7 mouse cellular contexts compared by ENCODE assay signal in genomic region chr14:21903562-21904497, GRCm38 (mm10). TPM values are rescaled to one million over a fixed set of nuclear protein-coding genes. Genes with fewer than 3 reads are reported as not detected.
DNase-seq lines count a peak whose midpoint lies in the region.

No protein-coding gene starts in this region.

- H3K9me3 ChIP-seq in embryonic facial prominence, embryonic 10.5 days: no peaks in the 10 kb centered on the region

- intact Hi-C loops in heart, postnatal 10 days (cut with DNase I): loop anchor here (1.0 kb wide), 1 partner anchor 77 kb away; no protein-coding TSS in a partner anchor

- H3K4me3 ChIP-seq in embryonic facial prominence, embryonic 10.5 days: peak overlapping the region; percentile 19; the same call in 1 of the 2 replicates

- H3K36me3 ChIP-seq in embryonic facial prominence, embryonic 10.5 days (replicated peaks): no peaks in the 10 kb centered on the region

- WGBS in embryonic facial prominence, embryonic 10.5 days: 39% methylated on average over 23 of the region's 23 CpGs

- DNase-seq in adrenal gland, postnatal 10 days: peak; percentile 85
- peak; percentile 78 for DNase-seq in embryonic facial prominence, embryonic 10.5 days (ENCODE audit: low spot score)
- peak; percentile 35 to 41 for DNase-seq in heart, postnatal 10 days
- peak; percentile 28 to 45 for DNase-seq in kidney, postnatal 25 days
- DNase-seq in mesoderm, embryonic 11.5 days (ENCODE audit: low read depth, low spot score): peak; percentile 94
- DNase-seq in urinary bladder, postnatal 14 days (ENCODE audit: low spot score): peak; percentile 77
- DNase-seq in left cerebral cortex, adult 11 months (ENCODE audit: low spot score): no peak

- peak overlapping the region; percentile 78 for H3K27ac ChIP-seq in embryonic facial prominence, embryonic 10.5 days (replicated peaks)

- H3K4me1 ChIP-seq in embryonic facial prominence, embryonic 10.5 days: peaks cover 44% of the 10 kb centered on the region

- H3K27me3 ChIP-seq in embryonic facial prominence, embryonic 10.5 days (replicated peaks; ENCODE audit: low read depth, poor library complexity, severe bottlenecking): no peaks in the 10 kb centered on the region

RNA-seq across cellular contexts. Expression of gene Comtd1, which starts 55.1 kb away (rescaled TPM):
- total RNA-seq in adrenal gland, postnatal 10 days (2021): 10 to 100 TPM; 39.1 to 45.7 TPM
- polyA plus RNA-seq in embryonic facial prominence, embryonic 10.5 days (2016; fragmentation: Nextera tagmentation; extraction: Ambion mirVana): 17.4 and 18.3 TPM in 2 replicates
- total RNA-seq in heart, postnatal 10 days (2021): 10 to 100 TPM in 1 of 2 experiments, 1 to 10 TPM in 1; 8.8 to 10.3 TPM
